20 mouse cellular contexts compared by ENCODE assay signal in the genomic region with DNA sequence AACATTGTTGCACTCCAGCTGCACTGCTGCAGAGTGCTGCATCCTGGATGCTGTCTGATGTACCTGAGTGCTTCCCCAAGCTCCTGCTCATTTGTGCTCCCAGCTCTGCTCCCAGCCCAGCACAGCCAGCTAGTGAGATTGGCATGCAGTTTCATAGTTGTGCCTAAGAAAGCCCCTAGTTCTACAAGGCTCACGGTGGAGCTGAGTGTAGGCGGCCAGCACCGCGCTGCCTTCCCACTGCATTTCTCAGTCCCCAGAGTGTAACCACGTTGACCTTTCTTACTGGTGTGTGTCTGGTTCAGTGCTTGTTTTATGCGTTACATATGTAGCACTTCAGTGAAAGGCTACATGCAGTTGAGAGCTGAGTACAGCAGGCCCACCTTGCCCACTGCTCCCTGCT. TPM values are rescaled to one million over a fixed set of nuclear protein-coding genes. Genes with fewer than 3 reads are reported as not detected.
A peak's percentile ranks its signal among the peaks of the same experiment; 100 is the strongest.
DNase-seq lines count a peak whose midpoint lies in the region; ATAC-seq lines count a peak whose summit lies in the region.
"Had no signal": no experiment of that assay in that cellular context is flagged by ENCODE, and none has a peak within 500 bp of the region (broad histone marks: within the 10 kb centered on the region; RNA-seq: fewer than 3 reads in every experiment).

No protein-coding gene starts in this region.

- peak; percentile 78 for DNase-seq in 3T3-L1 (ENCODE audit: low read depth, low spot score)
- peak; percentile 54 for DNase-seq in NIH3T3 (ENCODE audit: low read depth)
- no peak for DNase-seq in ovary, adult 18-20 months (ENCODE audit: low spot score)
- DNase-seq in midbrain, embryonic 11.5 days (ENCODE audit: low spot score, missing footprints): no peak
- DNase-seq: adrenal gland, postnatal 25 days; B cell, adult 2 months; cerebellum, postnatal 25 days; heart, postnatal 4 days; kidney, postnatal 4 days; left cerebral cortex, postnatal 4 days; lung, postnatal 4 days; midbrain, embryonic 14.5 days; thymus, postnatal 4 days had no signal

- peaks cover 1 to 21% of the 10 kb centered on the region in 2 experiments for H3K4me1 ChIP-seq in heart, embryonic 14.5 days (ENCODE audit: control insufficient read depth in 2 of 2, insufficient read depth in 2 of 2, low read length in 2 of 2)
- peaks cover 10% of the 10 kb centered on the region for H3K4me1 ChIP-seq in heart, embryonic 11.5 days (ENCODE audit: control insufficient read depth, insufficient read depth, low read length)
- H3K4me1 ChIP-seq in midbrain, embryonic 11.5 days (ENCODE audit: control insufficient read depth, insufficient read depth, low read length): no peaks in the 10 kb centered on the region
- no peaks in the 10 kb centered on the region for H3K4me1 ChIP-seq in forebrain, embryonic 16.5 days (replicated peaks; ENCODE audit: control insufficient read depth, insufficient read depth, low read length)
- H3K4me1 ChIP-seq: forebrain, embryonic 12.5 days had no signal

- no peak overlapping the region for H3K4me2 ChIP-seq in heart, embryonic 14.5 days (ENCODE audit: low read length)
- no peak overlapping the region for H3K4me2 ChIP-seq in heart, embryonic 11.5 days
- H3K4me2 ChIP-seq in midbrain, embryonic 11.5 days: no peak overlapping the region
- no peak overlapping the region for H3K4me2 ChIP-seq in forebrain, embryonic 16.5 days (ENCODE audit: low read length)
- H3K4me2 ChIP-seq: embryonic facial prominence, embryonic 15.5 days; forebrain, embryonic 12.5 days had no signal

- H3K9ac ChIP-seq in heart, embryonic 14.5 days (ENCODE audit: low read length): peak overlapping the region; percentile 4; the same call in 1 of the 2 replicates
- no peak overlapping the region; the same call in 1 of the 2 replicates for H3K9ac ChIP-seq in heart, embryonic 11.5 days (ENCODE audit: low read depth, low read length)
- no peak overlapping the region for H3K9ac ChIP-seq in midbrain, embryonic 11.5 days (ENCODE audit: low read length)
- no peak overlapping the region for H3K9ac ChIP-seq in forebrain, embryonic 16.5 days (replicated peaks; ENCODE audit: low read depth, low read length)
- H3K9ac ChIP-seq: embryonic facial prominence, embryonic 15.5 days; forebrain, embryonic 12.5 days had no signal

- H3K9me3 ChIP-seq in heart, embryonic 14.5 days (ENCODE audit: control insufficient read depth, low read length): no peaks in the 10 kb centered on the region
- no peaks in the 10 kb centered on the region for H3K9me3 ChIP-seq in heart, embryonic 11.5 days (replicated peaks; ENCODE audit: control insufficient read depth, low read length)
- no peaks in the 10 kb centered on the region for H3K9me3 ChIP-seq in midbrain, embryonic 11.5 days (ENCODE audit: control insufficient read depth, low read length)
- no peaks in the 10 kb centered on the region for H3K9me3 ChIP-seq in forebrain, embryonic 16.5 days (ENCODE audit: control insufficient read depth, low read length)
- H3K9me3 ChIP-seq: embryonic facial prominence, embryonic 15.5 days had no signal

- no peak overlapping the region for H3K27ac ChIP-seq in heart, embryonic 14.5 days (replicated peaks in 1 of 2; ENCODE audit: control insufficient read depth in 1 of 2, insufficient read depth in 1 of 2, low read depth in 2 of 2, low read length in 2 of 2)
- no peak overlapping the region for H3K27ac ChIP-seq in heart, embryonic 11.5 days (ENCODE audit: low read depth, low read length)
- no peak overlapping the region for H3K27ac ChIP-seq in midbrain, embryonic 11.5 days (ENCODE audit: low read depth, low read length)
- no peak overlapping the region for H3K27ac ChIP-seq in forebrain, embryonic 16.5 days (ENCODE audit: low read length)
- H3K27ac ChIP-seq: embryonic facial prominence, embryonic 15.5 days; forebrain, embryonic 12.5 days had no signal

- no peaks in the 10 kb centered on the region for H3K27me3 ChIP-seq in heart, embryonic 14.5 days (ENCODE audit: control insufficient read depth, insufficient read depth, low read length)
- no peaks in the 10 kb centered on the region for H3K27me3 ChIP-seq in heart, embryonic 11.5 days (ENCODE audit: control insufficient read depth, insufficient read depth, low read length)
- no peaks in the 10 kb centered on the region for H3K27me3 ChIP-seq in midbrain, embryonic 11.5 days (ENCODE audit: control insufficient read depth, insufficient read depth, low read length)
- H3K27me3 ChIP-seq in forebrain, embryonic 16.5 days (replicated peaks; ENCODE audit: control insufficient read depth, insufficient read depth, low read length): no peaks in the 10 kb centered on the region
- H3K27me3 ChIP-seq: embryonic facial prominence, embryonic 15.5 days; forebrain, embryonic 12.5 days had no signal

- H3K36me3 ChIP-seq in heart, embryonic 14.5 days (ENCODE audit: control insufficient read depth, insufficient read depth, low read length): peaks cover 39% of the 10 kb centered on the region
- peaks cover 5% of the 10 kb centered on the region; the same call in 1 of the 2 replicates for H3K36me3 ChIP-seq in heart, embryonic 11.5 days (ENCODE audit: control insufficient read depth, insufficient read depth, low read length)
- no peaks in the 10 kb centered on the region for H3K36me3 ChIP-seq in midbrain, embryonic 11.5 days (ENCODE audit: control insufficient read depth, insufficient read depth, low read length)
- peaks cover 7% of the 10 kb centered on the region; the same call in 1 of the 2 replicates for H3K36me3 ChIP-seq in forebrain, embryonic 16.5 days (ENCODE audit: control insufficient read depth, insufficient read depth)
- H3K36me3 ChIP-seq: forebrain, embryonic 12.5 days had no signal

- 63% methylated on average over 6 of the region's 6 CpGs for WGBS in heart, embryonic 14.5 days
- 82% methylated on average over 6 of the region's 6 CpGs for WGBS in heart, embryonic 11.5 days (ENCODE audit: insufficient replicate concordance)
- 79% methylated on average over 6 of the region's 6 CpGs for WGBS in midbrain, embryonic 11.5 days
- WGBS in forebrain, embryonic 16.5 days: 82% methylated on average over 6 of the region's 6 CpGs

- H3K4me3 ChIP-seq in heart, embryonic 14.5 days (ENCODE audit: control insufficient read depth in 1 of 2, insufficient read depth in 1 of 2, low read depth in 1 of 2, low read length in 2 of 2): no peak overlapping the region
- no peak overlapping the region for H3K4me3 ChIP-seq in heart, embryonic 11.5 days (ENCODE audit: low read depth, low read length)
- no peak overlapping the region for H3K4me3 ChIP-seq in midbrain, embryonic 11.5 days (ENCODE audit: low read depth, low read length)
- H3K4me3 ChIP-seq in forebrain, embryonic 16.5 days (replicated peaks; ENCODE audit: low read length): no peak overlapping the region
- H3K4me3 ChIP-seq: embryonic facial prominence, embryonic 15.5 days; forebrain, embryonic 12.5 days had no signal

- ATAC-seq in heart, embryonic 14.5 days (ENCODE audit: insufficient number of reproducible peaks, insufficient read depth, low FRiP score, low read depth): no peak
- no peak for ATAC-seq in heart, embryonic 11.5 days (replicated peaks; ENCODE audit: insufficient number of reproducible peaks, low FRiP score, low TSS enrichment)
- ATAC-seq in inflammation-experienced regulatory T-cells, adult 6 months: peak; percentile 39
- ATAC-seq in midbrain, embryonic 11.5 days (ENCODE audit: low FRiP score): no peak
- ATAC-seq in forebrain, embryonic 16.5 days: no peak
- ATAC-seq: intestine, embryonic 16.5 days had no signal

RNA-seq across cellular contexts. Expression of gene Usp42, which starts 48.4 kb away (rescaled TPM):
- polyA plus RNA-seq in heart, embryonic 14.5 days (2014; fragmentation: Nextera tagmentation; extraction: Ambion mirVana): 12.6 and 12.8 TPM in 2 replicates
- 14.3 and 16.2 TPM in 2 replicates for polyA plus RNA-seq in heart, embryonic 11.5 days (2014; fragmentation: Nextera tagmentation; extraction: Ambion mirVana)
- 10 to 100 TPM in 2 of 3 experiments, 1 to 10 TPM in 1; 9.6 to 12.8 (median 11.9) TPM for polyA plus RNA-seq in inflammation-experienced regulatory T-cells, adult 6 months (2017; shearing (Covaris generic))
- polyA plus RNA-seq in midbrain, embryonic 11.5 days (2014; fragmentation: Nextera tagmentation; extraction: Ambion mirVana): 30.4 and 31.4 TPM in 2 replicates
- polyA plus RNA-seq in forebrain, embryonic 16.5 days (2015; fragmentation: Nextera tagmentation; extraction: Ambion mirVana): 27.5 and 28.5 TPM in 2 replicates

Comparison
In these comparisons a context has a peak if more than half of its experiments do, and no peak if none do; other contexts are left out.
1. DNase-seq: peak in 3T3-L1 (single experiment) and NIH3T3 (single experiment); none in ovary, adult 18-20 months (single experiment) and midbrain, embryonic 11.5 days (single experiment).